Mouse (Mus musculus): ENCODE results near the gene Slfn9.
"Not testable (repeated sequence)": the region's sequence is repeated elsewhere in the genome, so short reads cannot be mapped to it uniquely, and the experiment has no call there.

Gene Slfn9

GRCm38 (mm10) chr11:82956925-82957324, 34.7 kb downstream of the Slfn9 start:
- DNase-seq (ENCODE audit: extremely low spot score, low spot score): no peak

GRCm38 (mm10) chr11:82954631-82955030, 37.0 kb downstream of the Slfn9 start:
- no peak for DNase-seq (ENCODE audit: extremely low spot score, low spot score)

- DNase-seq (ENCODE audit: extremely low spot score, low spot score): no peak
Measured at GRCm38 (mm10) chr11:82952612-82953542, 38.8 kb downstream of the Slfn9 start.

- no peak for DNase-seq (ENCODE audit: extremely low spot score, low spot score)
Measured at GRCm38 (mm10) chr11:82951865-82952611, 39.6 kb downstream of the Slfn9 start.

- DNase-seq (ENCODE audit: extremely low spot score, low spot score): no peak
Measured at GRCm38 (mm10) chr11:82950736-82951481, 40.7 kb downstream of the Slfn9 start, which contains the start of gene Slfn5. Gene Slfn5 (plus strand): TSS chr11:82951349.

- DNase-seq (ENCODE audit: extremely low spot score, low spot score): no peak
Measured at GRCm38 (mm10) chr11:82949036-82949435, 42.6 kb downstream of the Slfn9 start.

- DNase-seq (ENCODE audit: extremely low spot score, low spot score): no peak
Measured at GRCm38 (mm10) chr11:82947457-82947856, 44.2 kb downstream of the Slfn9 start.

- DNase-seq (ENCODE audit: extremely low spot score, low spot score): no peak
Measured at GRCm38 (mm10) chr11:82945636-82946035, 46.0 kb downstream of the Slfn9 start.

- DNase-seq (ENCODE audit: extremely low spot score, low spot score): no peak
Measured at GRCm38 (mm10) chr11:82943336-82943735, 48.3 kb downstream of the Slfn9 start.

- no peak for DNase-seq (ENCODE audit: extremely low spot score, low spot score)
Measured at GRCm38 (mm10) chr11:82933186-82933585, 58.4 kb downstream of the Slfn9 start.

- DNase-seq (ENCODE audit: extremely low spot score, low spot score): peak; percentile 39
Measured at GRCm38 (mm10) chr11:82931671-82932450, 59.8 kb downstream of the Slfn9 start.

GRCm38 (mm10) chr11:82931161-82931560, 60.5 kb downstream of the Slfn9 start:
- DNase-seq (ENCODE audit: extremely low spot score, low spot score): not testable (repeated sequence)

- DNase-seq (ENCODE audit: extremely low spot score, low spot score): peak; percentile 34
Measured at GRCm38 (mm10) chr11:82930391-82930955, 61.2 kb downstream of the Slfn9 start.

- no peak for DNase-seq (ENCODE audit: extremely low spot score, low spot score)
Measured at GRCm38 (mm10) chr11:82929633-82929950, 62.0 kb downstream of the Slfn9 start.

GRCm38 (mm10) chr11:82928897-82929632, 62.6 kb downstream of the Slfn9 start:
- DNase-seq (ENCODE audit: extremely low spot score, low spot score): no peak

All from neural tube, embryonic 10.5 days (tissue).